Mouse (Mus musculus): Measurements from ENCODE around the gene Sucnr1.

Gene Sucnr1

GRCm38 (mm10) chr3:60111889-60112646, 30.4 kb downstream of the Sucnr1 start:
- DNase-seq (ENCODE audit: low read depth), result peak; percentile 66

DNA sequence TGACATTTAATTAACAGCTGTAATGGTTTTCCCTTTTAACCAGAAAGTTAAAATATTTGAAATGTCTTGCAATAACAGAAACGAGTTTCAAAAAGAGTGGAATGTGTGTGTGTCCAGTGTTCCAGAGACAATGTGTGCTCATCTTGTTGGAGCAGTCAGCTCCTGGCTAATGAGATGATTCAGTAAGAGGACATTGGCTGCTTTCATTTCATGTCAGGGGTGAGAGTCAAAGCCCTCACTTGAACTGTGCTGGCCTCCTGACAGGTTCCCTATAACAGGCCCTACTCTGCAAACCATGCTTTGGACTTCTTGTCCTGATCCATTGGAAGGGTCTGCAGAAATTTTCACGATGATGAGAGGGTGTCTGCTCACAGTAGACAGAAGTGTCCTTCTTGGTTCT, 32.9 kb downstream of the Sucnr1 start:
- no peak for DNase-seq (ENCODE audit: low read depth)

DNA sequence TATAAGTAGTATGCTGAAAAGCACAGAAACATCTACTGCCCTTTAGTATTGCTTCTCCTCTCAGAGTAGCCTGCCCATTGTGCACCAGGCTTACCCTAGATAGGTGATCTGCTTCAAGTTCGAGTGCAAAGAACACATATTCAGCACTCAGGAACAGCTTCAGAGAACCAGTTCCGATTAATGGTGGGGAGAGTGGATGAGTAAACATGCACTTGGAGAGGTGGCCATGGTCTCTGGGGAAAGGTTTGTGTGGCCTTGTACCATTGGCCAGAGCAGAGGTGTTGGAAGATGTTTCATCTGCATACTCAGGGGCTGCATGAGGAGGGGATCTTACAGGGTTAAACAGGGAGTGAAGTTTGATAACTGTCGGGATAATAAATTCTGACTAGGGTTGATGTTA, 39.8 kb downstream of the Sucnr1 start:
- no peak for DNase-seq (ENCODE audit: low read depth)

- DNase-seq (ENCODE audit: low read depth), result no peak
Observed at GRCm38 (mm10) chr3:60123859-60124794, 42.5 kb downstream of the Sucnr1 start.

- no peak for DNase-seq (ENCODE audit: low read depth)
Observed at GRCm38 (mm10) chr3:60126564-60126963, 44.9 kb downstream of the Sucnr1 start.

DNA sequence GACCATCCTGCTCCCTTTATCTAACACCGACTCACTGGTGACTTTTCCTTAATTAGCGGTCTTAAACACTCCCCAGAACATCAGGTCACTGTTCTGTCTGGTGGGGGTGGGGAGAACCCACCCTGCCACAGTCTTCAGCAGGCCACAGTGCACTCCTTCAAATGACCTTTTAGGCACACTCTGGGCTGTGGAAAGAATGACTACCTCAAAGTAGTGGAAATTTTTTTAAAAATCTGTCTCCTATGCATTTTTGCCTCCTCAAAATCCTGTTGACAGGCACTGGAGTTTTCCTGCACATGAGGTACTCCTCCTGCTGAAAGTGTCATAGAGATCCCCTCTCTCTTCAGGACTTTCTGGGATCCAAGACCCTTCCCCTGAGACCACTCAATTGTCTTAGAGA, 46.6 kb downstream of the Sucnr1 start:
- no peak for DNase-seq (ENCODE audit: low read depth)

DNA sequence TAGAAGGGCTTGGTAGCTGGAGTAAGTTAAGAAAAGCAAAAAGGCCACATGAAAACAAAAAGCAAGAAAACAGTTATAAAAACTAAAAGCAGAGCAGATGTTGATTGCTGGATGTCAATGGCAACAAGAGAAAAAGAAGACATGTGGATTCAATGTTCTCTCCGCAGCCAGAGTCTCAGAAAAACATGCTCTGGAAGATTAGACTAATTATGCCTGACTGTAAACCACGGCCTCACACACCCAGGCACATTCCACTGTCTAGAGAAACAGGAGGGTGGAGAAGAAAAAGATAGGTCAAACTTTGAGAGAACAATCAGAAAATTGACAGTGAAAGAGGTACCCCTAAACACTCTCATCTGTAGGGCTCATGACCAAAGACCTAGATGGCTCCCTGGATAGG, 54.1 kb downstream of the Sucnr1 start:
- no peak for DNase-seq (ENCODE audit: low read depth)
